Mouse (Mus musculus) kidney, postnatal 0 days (tissue): ENCODE data around the gene Myo5c. TPM values are rescaled to one million over a fixed set of nuclear protein-coding genes. Genes with fewer than 3 reads are reported as not detected.

Experiments used
- ATAC-seq: fragments of 200-750 bp; cut with Nextera tagmentation; replicated peaks from 2 replicates; pipeline ENCODE4 v1.8.0; 2017; ENCODE audit warnings: low read depth, moderate number of reproducible peaks, moderate TSS enrichment, moderate library complexity; ENCODE audit not compliant: low FRiP score
- DNase-seq: peaks from one replicate; pipeline ENCODE4 v3.0.0-alpha.2; 2016; ENCODE audit warnings: low spot score
- H3K27ac ChIP-seq: fragments of 300-500 bp; sonication (generic); 2 replicates; pipeline ENCODE4 v1.5.1; 2014; ENCODE audit warnings: mild to moderate bottlenecking
- H3K27me3 ChIP-seq: fragments of 300-500 bp; sonication (generic); 2 replicates; pipeline ENCODE4 v1.6.1; 2014; ENCODE audit warnings: low read length, mixed read lengths; ENCODE audit not compliant: insufficient read depth
- H3K36me3 ChIP-seq: fragments of 300-500 bp; sonication (generic); 2 replicates; pipeline ENCODE4 v1.6.1; 2014; ENCODE audit warnings: low read length, mixed read lengths; ENCODE audit not compliant: insufficient read depth
- H3K4me1 ChIP-seq: fragments of 300-500 bp; sonication (generic); replicated peaks from 2 replicates; pipeline ENCODE4 v1.6.1; 2014; ENCODE audit warnings: antibody characterized with exemption, low read length, mixed read lengths; ENCODE audit not compliant: insufficient read depth
- H3K4me2 ChIP-seq: fragments of 300-500 bp; sonication (generic); 2 replicates; pipeline ENCODE4 v1.6.1; 2014; ENCODE audit warnings: mild to moderate bottlenecking, low read length, moderate library complexity, mixed read lengths
- H3K4me3 ChIP-seq: fragments of 300-500 bp; sonication (generic); replicated peaks from 2 replicates; pipeline ENCODE4 v1.5.1; 2014; ENCODE audit warnings: low read depth, low read length
- H3K9ac ChIP-seq: fragments of 300-500 bp; sonication (generic); 2 replicates; pipeline ENCODE4 v1.6.1; 2014; ENCODE audit warnings: low read depth, low read length
- H3K9me3 ChIP-seq: fragments of 300-500 bp; sonication (generic); replicated peaks from 2 replicates; pipeline ENCODE4 v1.6.1; 2016; ENCODE audit warnings: low read length, inconsistent platforms, mixed read lengths
- CTCF ChIP-seq: IDR thresholded peaks from 2 replicates; pipeline ENCODE4 v1.5.1; 2016; ENCODE audit warnings: antibody characterized with exemption, low read depth, mild to moderate bottlenecking, moderate library complexity
- WGBS: fragments of 180-500 bp; shearing (Covaris S2); extraction: QIAGEN DNeasy Blood & Tissue Kit; methylation state at CpG from one replicate; pipeline ENCODE4 v1.1.7; 2014; 5-methylcytosine and 5-hydroxymethylcytosine counted together
- polyA plus RNA-seq: library from polyadenylated mRNA; unstranded; fragments of >200 nt; fragmentation: Nextera tagmentation; extraction: Ambion mirVana; gene quantifications from 2 replicates; pipeline ENCODE4 v1.2.1, GENCODE M21; 2015

Myo5c gene
- polyA plus RNA-seq, 1 experiment from 2014 or later = 2.4 TPM

- no peaks in the 10 kb centered on the region for H3K9me3 ChIP-seq
- no peak overlapping the region for H3K9ac ChIP-seq
- H3K4me3 ChIP-seq = no peak overlapping the region
- 71% methylated on average over 6 of the region's 6 CpGs for WGBS
- no peak overlapping the region for H3K4me2 ChIP-seq
- DNase-seq = no peak
- ATAC-seq = no peak
- H3K36me3 ChIP-seq = no peaks in the 10 kb centered on the region
- TF ChIP-seq CTCF = no peak
- H3K27me3 ChIP-seq = no peaks in the 10 kb centered on the region
- no peak overlapping the region for H3K27ac ChIP-seq
- H3K4me1 ChIP-seq = no peaks in the 10 kb centered on the region
Observed at GRCm38 (mm10) chr9:75243052-75243451, 11.2 kb downstream of the Myo5c start.

- Histone ChIP-seq H3K27me3 (no peaks in the 10 kb centered on the region), H3K36me3 (no peaks in the 10 kb centered on the region), H3K27ac (no peak overlapping the region), H3K4me3 (no peak overlapping the region), H3K4me1 (no peaks in the 10 kb centered on the region), H3K4me2 (no peak overlapping the region), H3K9me3 (no peaks in the 10 kb centered on the region), H3K9ac (no peak overlapping the region)
- TF ChIP-seq CTCF = no peak
- WGBS = 27% methylated on average over 5 of the region's 5 CpGs
- ATAC-seq (no peak; the same call in 1 of the 2 replicates), DNase-seq (no peak)
Observed at GRCm38 (mm10) chr9:75243730-75244406, 12.0 kb downstream of the Myo5c start.

GRCm38 (mm10) chr9:75244527-75244926 lies 12.7 kb downstream of the Myo5c start:
- Histone ChIP-seq H3K4me2 (no peak overlapping the region), H3K36me3 (no peaks in the 10 kb centered on the region), H3K9me3 (no peaks in the 10 kb centered on the region), H3K4me1 (no peaks in the 10 kb centered on the region), H3K27me3 (no peaks in the 10 kb centered on the region), H3K9ac (no peak overlapping the region), H3K27ac (no peak overlapping the region), H3K4me3 (no peak overlapping the region)
- WGBS = 66% methylated on average over 4 of the region's 4 CpGs
- ATAC-seq (no peak), DNase-seq (no peak)
- peak; percentile 36 for TF ChIP-seq CTCF

GRCm38 (mm10) chr9:75246080-75246930 lies 14.5 kb downstream of the Myo5c start:
- H3K4me2 ChIP-seq = no peak overlapping the region
- H3K9me3 ChIP-seq = no peaks in the 10 kb centered on the region
- H3K27me3 ChIP-seq = no peaks in the 10 kb centered on the region
- H3K4me1 ChIP-seq = no peaks in the 10 kb centered on the region
- no peak overlapping the region for H3K27ac ChIP-seq
- H3K4me3 ChIP-seq = no peak overlapping the region
- ATAC-seq = no peak
- no peaks in the 10 kb centered on the region for H3K36me3 ChIP-seq
- DNase-seq = no peak
- no peak for TF ChIP-seq CTCF
- H3K9ac ChIP-seq = no peak overlapping the region
- 86% methylated on average over 13 of the region's 13 CpGs for WGBS

- 90% methylated on average over 6 of the region's 6 CpGs for WGBS
- no peak for TF ChIP-seq CTCF
- no peaks in the 10 kb centered on the region for H3K4me1 ChIP-seq
- no peak overlapping the region for H3K4me2 ChIP-seq
- H3K36me3 ChIP-seq = no peaks in the 10 kb centered on the region
- no peak overlapping the region for H3K27ac ChIP-seq
- DNase-seq (no peak), ATAC-seq (no peak)
- H3K27me3 ChIP-seq = no peaks in the 10 kb centered on the region
- no peak overlapping the region for H3K4me3 ChIP-seq
- H3K9me3 ChIP-seq = no peaks in the 10 kb centered on the region
- no peak overlapping the region for H3K9ac ChIP-seq
Observed at GRCm38 (mm10) chr9:75247870-75248269, 16.1 kb downstream of the Myo5c start.

- no peak overlapping the region for H3K4me3 ChIP-seq
Observed at GRCm38 (mm10) chr9:75248359-75248758, 16.5 kb downstream of the Myo5c start.

More at GRCm38 (mm10) chr9:75248359-75248758, 16.5 kb downstream of the Myo5c start:
- ATAC-seq = no peak
- Histone ChIP-seq H3K4me1 (no peaks in the 10 kb centered on the region), H3K27ac (no peak overlapping the region), H3K9ac (no peak overlapping the region), H3K9me3 (no peaks in the 10 kb centered on the region), H3K4me2 (no peak overlapping the region), H3K36me3 (no peaks in the 10 kb centered on the region), H3K27me3 (no peaks in the 10 kb centered on the region)
- no peak for TF ChIP-seq CTCF
- WGBS = 62% methylated on average over 1 of the region's 1 CpGs
- no peak for DNase-seq
